Mouse (Mus musculus): ENCODE measurements around the gene 4931406P16Rik.

- TF ChIP-seq POLR2A (IDR thresholded peaks at IDR 0.05; ENCODE audit: borderline replicate concordance, insufficient read depth, low read length) (peak; percentile 86), CTCF (IDR thresholded peaks at IDR 0.05; ENCODE audit: borderline replicate concordance, insufficient read depth, low read depth, low read length) (no peak)
These were observed at the start of gene 4931406P16Rik for GRCm38 (mm10) chr7:34313443-34313875.
